Mouse (Mus musculus) heart, postnatal 0 days (tissue): ENCODE measurements around the gene Sufu. TPM values are rescaled to one million over a fixed set of nuclear protein-coding genes. Genes with fewer than 3 reads are reported as not detected.
A peak's percentile ranks its signal among the peaks of the same experiment; 100 is the strongest.

Experiments
- ATAC-seq: fragments of 200-750 bp; cut with Nextera tagmentation; 2 replicates; pipeline ENCODE4 v1.8.0; 2017; ENCODE audit warnings: low read depth, moderate number of reproducible peaks, moderate library complexity; ENCODE audit not compliant: insufficient read depth
- DNase-seq: peaks from one replicate; pipeline ENCODE4 v3.0.0-alpha.2; 2016; ENCODE audit warnings: low spot score
- H3K27ac ChIP-seq: fragments of 300-500 bp; sonication (generic); 2 replicates; pipeline ENCODE4 v1.5.1; 2014; ENCODE audit warnings: low read depth, mild to moderate bottlenecking
- H3K27me3 ChIP-seq: fragments of 300-500 bp; sonication (generic); 2 replicates; pipeline ENCODE4 v1.6.1; 2014; ENCODE audit warnings: low read length, mixed read lengths; ENCODE audit not compliant: control insufficient read depth, insufficient read depth
- H3K36me3 ChIP-seq: fragments of 300-500 bp; sonication (generic); replicated peaks from 2 replicates; pipeline ENCODE4 v1.6.1; 2014; ENCODE audit warnings: low read length, mixed read lengths; ENCODE audit not compliant: control insufficient read depth, insufficient read depth
- H3K4me1 ChIP-seq: fragments of 300-500 bp; sonication (generic); 2 replicates; pipeline ENCODE4 v1.6.1; 2014; ENCODE audit warnings: antibody characterized with exemption; ENCODE audit not compliant: control insufficient read depth, insufficient read depth
- H3K4me2 ChIP-seq: fragments of 300-500 bp; sonication (generic); 2 replicates; pipeline ENCODE4 v1.6.1; 2014; ENCODE audit warnings: low read depth, mild to moderate bottlenecking, low read length, moderate library complexity
- H3K4me3 ChIP-seq: fragments of 300-500 bp; sonication (generic); 2 replicates; pipeline ENCODE4 v1.5.1; 2014; ENCODE audit warnings: low read depth, low read length
- H3K9ac ChIP-seq: fragments of 300-500 bp; sonication (generic); replicated peaks from 2 replicates; pipeline ENCODE4 v1.6.1; 2014; ENCODE audit warnings: low read depth, low read length, mixed read lengths
- H3K9me3 ChIP-seq: fragments of 300-500 bp; sonication (generic); replicated peaks from 2 replicates; pipeline ENCODE4 v1.6.1; 2016; ENCODE audit warnings: low read length; ENCODE audit not compliant: control insufficient read depth
- CTCF ChIP-seq: IDR thresholded peaks from 2 replicates; pipeline ENCODE4 v1.5.1; 2016; ENCODE audit warnings: antibody characterized with exemption, control low read depth, low read depth
- EP300 ChIP-seq: IDR thresholded peaks from 2 replicates; pipeline ENCODE4 v1.6.1; 2016; ENCODE audit warnings: antibody characterized with exemption, low read depth
- WGBS: fragments of 180-500 bp; shearing (Covaris S2); extraction: QIAGEN DNeasy Blood & Tissue Kit; methylation state at CpG from one replicate; pipeline ENCODE4 v1.1.7; 2014; 5-methylcytosine and 5-hydroxymethylcytosine counted together
- polyA plus RNA-seq: library from polyadenylated mRNA; unstranded; fragments of >200 nt; fragmentation: Nextera tagmentation; extraction: Ambion mirVana; gene quantifications from 2 replicates; pipeline ENCODE4 v1.2.1, GENCODE M21; 2015
- total RNA-seq: library from RNA; depleted of rRNA; stranded (reverse); fragments of >200 nt; gene quantifications from 2 replicates; pipeline ENCODE4 v1.2.3, GENCODE M21; 2014; ENCODE audit warnings: low replicate concordance

Gene Sufu
- total and polyA plus RNA-seq, 2 experiments from 2014 or later, result 9.2 to 11.0 TPM

GRCm38 (mm10) chr19:46479306-46480075 is 82.8 kb downstream of the Sufu start:
- Histone ChIP-seq H3K4me3 (no peak overlapping the region), H3K4me2 (no peak overlapping the region), H3K36me3 (peaks cover 18% of the 10 kb centered on the region), H3K9ac (peak overlapping the region; percentile 35), H3K9me3 (no peaks in the 10 kb centered on the region), H3K27ac (peak overlapping the region; percentile 83), H3K27me3 (no peaks in the 10 kb centered on the region), H3K4me1 (peaks cover 63% of the 10 kb centered on the region)
- ATAC-seq (peak; percentile 10; the same call in 1 of the 2 replicates), DNase-seq (peak; percentile 56)
- 28% methylated on average over 21 of the region's 21 CpGs for WGBS
- TF ChIP-seq CTCF, result no peak
- no peak for TF ChIP-seq EP300

- DNase-seq, result no peak
- H3K27ac ChIP-seq, result no peak overlapping the region
- no peak overlapping the region for H3K4me3 ChIP-seq
- no peak for TF ChIP-seq CTCF
- ATAC-seq, result no peak
- no peaks in the 10 kb centered on the region for H3K9me3 ChIP-seq
- H3K4me1 ChIP-seq, result peaks cover 75% of the 10 kb centered on the region
- H3K27me3 ChIP-seq, result no peaks in the 10 kb centered on the region
- WGBS, result 72% methylated on average over 10 of the region's 10 CpGs
- no peak overlapping the region for H3K4me2 ChIP-seq
- H3K36me3 ChIP-seq, result peaks cover 11% of the 10 kb centered on the region; the same call in 1 of the 2 replicates
- no peak overlapping the region for H3K9ac ChIP-seq
Measured at GRCm38 (mm10) chr19:46480624-46481345, 84.1 kb downstream of the Sufu start.

DNA sequence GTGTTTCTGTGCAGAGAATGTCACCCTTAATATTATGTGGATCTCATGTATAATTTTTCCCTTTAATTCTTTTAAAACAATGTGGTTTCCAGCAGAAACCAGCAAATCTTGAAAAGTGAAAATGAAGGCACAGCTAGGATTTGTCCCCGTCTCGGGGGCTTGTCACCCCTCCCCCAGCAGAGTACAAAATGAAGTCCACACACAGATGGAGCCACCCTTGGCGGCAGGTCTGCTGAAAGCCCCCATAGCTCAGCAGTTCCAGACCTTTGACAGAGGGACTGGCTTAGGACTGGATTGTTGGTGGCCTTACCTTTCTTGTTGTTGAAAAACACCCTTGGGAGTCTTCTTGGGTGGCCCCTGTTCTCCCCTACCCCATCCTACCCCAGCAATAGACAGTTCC is 84.7 kb downstream of the Sufu start:
- Histone ChIP-seq H3K27me3 (no peaks in the 10 kb centered on the region), H3K9me3 (no peaks in the 10 kb centered on the region), H3K27ac (no peak overlapping the region), H3K4me3 (no peak overlapping the region), H3K36me3 (peaks cover 11% of the 10 kb centered on the region; the same call in 1 of the 2 replicates), H3K9ac (no peak overlapping the region), H3K4me1 (peaks cover 80% of the 10 kb centered on the region), H3K4me2 (no peak overlapping the region)
- DNase-seq, result no peak
- ATAC-seq, result no peak
- WGBS, result 64% methylated on average over 3 of the region's 3 CpGs
- no peak for TF ChIP-seq CTCF
- TF ChIP-seq EP300, result no peak

DNA sequence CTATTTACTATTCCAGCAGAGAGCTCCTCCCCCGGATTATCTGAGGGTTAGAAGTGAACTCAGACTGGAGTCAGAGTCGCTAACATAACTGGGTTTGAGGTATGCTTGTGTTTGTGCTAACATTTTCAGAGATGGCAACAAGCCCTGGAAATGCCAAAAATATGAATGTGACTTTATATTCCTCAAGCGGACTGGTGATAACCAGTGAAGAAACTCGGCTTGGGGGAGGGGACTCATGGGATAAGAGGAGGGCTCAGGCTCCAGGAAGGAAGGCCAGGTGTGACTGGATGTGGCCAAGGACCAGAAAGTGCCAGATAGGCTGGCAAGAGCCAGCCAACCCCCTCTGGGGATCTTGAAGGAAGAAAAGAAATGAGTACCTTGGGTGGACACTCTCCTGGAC is 85.1 kb downstream of the Sufu start:
- WGBS, result 28% methylated on average over 4 of the region's 4 CpGs
- DNase-seq (no peak), ATAC-seq (no peak)
- Histone ChIP-seq H3K4me3 (no peak overlapping the region), H3K9ac (no peak overlapping the region), H3K27me3 (no peaks in the 10 kb centered on the region), H3K27ac (no peak overlapping the region), H3K4me2 (no peak overlapping the region), H3K4me1 (peaks cover 84% of the 10 kb centered on the region), H3K9me3 (no peaks in the 10 kb centered on the region), H3K36me3 (peaks cover 11% of the 10 kb centered on the region; the same call in 1 of the 2 replicates)
- no peak for TF ChIP-seq CTCF

DNA sequence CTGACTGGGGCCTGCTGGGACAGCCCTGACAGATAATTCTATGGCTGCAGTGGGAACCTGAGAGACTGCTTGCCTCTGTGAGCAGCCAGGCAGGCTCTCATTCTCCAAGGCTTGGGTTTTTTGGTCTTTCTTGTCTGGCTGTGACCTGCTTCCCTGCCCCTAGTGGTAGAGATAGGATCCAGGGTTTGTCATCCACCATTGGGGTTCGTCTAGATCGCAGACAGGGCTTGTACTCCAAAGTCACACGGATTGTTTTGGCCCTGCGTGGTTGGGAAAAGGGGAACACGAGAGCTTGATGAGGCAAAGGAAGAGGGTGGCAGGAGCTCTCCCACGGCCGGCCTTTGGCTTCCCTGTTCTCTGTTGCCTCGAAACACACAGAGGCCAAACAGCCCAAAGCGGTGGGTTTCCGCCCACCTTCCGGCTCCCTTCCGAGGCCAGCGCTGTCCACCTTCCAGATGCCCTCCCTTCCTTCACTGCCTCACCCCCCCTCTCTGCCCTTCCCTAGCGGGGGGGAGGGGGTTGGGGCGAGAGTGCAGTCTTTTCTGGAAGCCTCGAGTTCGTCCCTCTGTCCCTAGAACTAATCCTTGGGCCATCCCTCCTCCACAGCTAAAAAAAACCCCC is 86.3 kb downstream of the Sufu start:
- peak; percentile 42 for DNase-seq
- 39% methylated on average over 16 of the region's 17 CpGs for WGBS
- Histone ChIP-seq H3K27ac (peak overlapping the region; percentile 98), H3K4me3 (no peak overlapping the region), H3K4me1 (peaks cover 85% of the 10 kb centered on the region), H3K9ac (peak overlapping the region; percentile 8; the same call in 1 of the 2 replicates), H3K9me3 (no peaks in the 10 kb centered on the region), H3K36me3 (peaks cover 11% of the 10 kb centered on the region; the same call in 1 of the 2 replicates), H3K27me3 (no peaks in the 10 kb centered on the region), H3K4me2 (peak overlapping the region; percentile 27; the same call in 1 of the 2 replicates)
- TF ChIP-seq EP300 (no peak), CTCF (peak; percentile 50)
- ATAC-seq, result no peak
